Mouse (Mus musculus) ES-E14 (cell line): ENCODE measurements around the gene Zcchc4. TPM values are rescaled to one million over a fixed set of nuclear protein-coding genes. Genes with fewer than 3 reads are reported as not detected.
"Not testable (repeated sequence)": the region's sequence is repeated elsewhere in the genome, so short reads cannot be mapped to it uniquely, and the experiment has no call there.

ENCODE experiments used
- DNase-seq: peaks from one replicate; pipeline ENCODE4 v3.0.0-alpha.2; 2013; ENCODE audit warnings: low read depth, low spot score
- H3K27ac ChIP-seq: 2 replicates; pipeline ENCODE4 v1.5.1; 2012; ENCODE audit warnings: low read depth, mild to moderate bottlenecking, low read length, moderate library complexity, mixed read lengths; ENCODE audit not compliant: poor library complexity, insufficient read depth, severe bottlenecking
- H3K36me3 ChIP-seq: 2 replicates; pipeline ENCODE4 v1.6.1; 2012; ENCODE audit warnings: mild to moderate bottlenecking, low read length, moderate library complexity, mixed read lengths; ENCODE audit not compliant: control insufficient read depth, poor library complexity, insufficient read depth, severe bottlenecking
- H3K4me1 ChIP-seq, 2 experiments: fragments of 150-350 bp in 1 of 2; sonication (generic) in 1 of 2; 2 replicates each; pipeline ENCODE4 v1.6.1; 2012; ENCODE audit warnings: low read length in 2 of 2, mild to moderate bottlenecking in 1 of 2, mixed read lengths in 1 of 2; ENCODE audit not compliant: control insufficient read depth in 2 of 2, insufficient read depth in 2 of 2, poor library complexity in 1 of 2
- H3K4me3 ChIP-seq, 2 experiments: fragments of 150-350 bp in 1 of 2; sonication (generic) in 1 of 2; 2 replicates each; pipeline ENCODE4 v1.5.1; 2012; ENCODE audit warnings: low read length in 2 of 2, low read depth in 1 of 2, mild to moderate bottlenecking in 1 of 2, mixed read lengths in 1 of 2; ENCODE audit not compliant: insufficient read depth in 1 of 2, poor library complexity in 1 of 2, severe bottlenecking in 1 of 2
- H3K9ac ChIP-seq: 2 replicates; pipeline ENCODE4 v1.6.1; 2012; ENCODE audit warnings: low read depth, mild to moderate bottlenecking, low read length, mixed read lengths; ENCODE audit not compliant: poor library complexity, insufficient read depth, severe bottlenecking
- H3K9me3 ChIP-seq: fragments of 150-350 bp; sonication (generic); 2 replicates; pipeline ENCODE4 v1.6.1; 2012; ENCODE audit warnings: low read depth, mild to moderate bottlenecking, low read length; ENCODE audit not compliant: control insufficient read depth, insufficient read depth
- CHD2 ChIP-seq: IDR thresholded peaks from 2 replicates; pipeline ENCODE4 v1.6.1; 2014; ENCODE audit warnings: mild to moderate bottlenecking, low read depth, low read length, inconsistent platforms
- HCFC1 ChIP-seq: IDR thresholded peaks from 2 replicates; pipeline ENCODE4 v1.6.1; 2012; ENCODE audit warnings: low read length, inconsistent platforms, borderline replicate concordance; ENCODE audit not compliant: insufficient read depth
- MAFK ChIP-seq: IDR thresholded peaks from 2 replicates; pipeline ENCODE4 v1.6.1; 2014; ENCODE audit warnings: mild to moderate bottlenecking, low read depth, low read length, inconsistent platforms; ENCODE audit not compliant: insufficient read depth
- ZC3H11A ChIP-seq: IDR thresholded peaks from 2 replicates; pipeline ENCODE4 v1.6.1; 2012; ENCODE audit warnings: low read depth, mild to moderate bottlenecking, inconsistent platforms, low read length, borderline replicate concordance
- ZNF384 ChIP-seq: IDR thresholded peaks from 2 replicates; pipeline ENCODE4 v1.6.1; 2012; ENCODE audit warnings: low read depth, low read length, inconsistent platforms
- in situ Hi-C, 2 experiments: fragments of 600-800 bp; cut with MboI; formaldehyde crosslinking; loops; one replicate each; pipeline ENCODE4 v1.15.1; 2025; ENCODE audit warnings: low sequenced_read_pairs in 2 of 2, inconsistent platforms in 1 of 2; ENCODE audit not compliant: unreplicated experiment in 2 of 2
- total RNA-seq: library from RNA; depleted of rRNA; stranded (reverse); fragments of 300-350 nt; gene quantifications from 2 replicates; pipeline ENCODE4 v1.2.3, GENCODE M21; 2012

The Zcchc4 gene
- total RNA-seq, 1 experiment = 22.5 TPM

- TF ChIP-seq ZC3H11A (no peak), HCFC1 (no peak), CHD2 (no peak), ZNF384 (no peak), MAFK (no peak)
- no peak overlapping the region for H3K9ac ChIP-seq
- in situ Hi-C loops = no loop called here
These were observed 21.0 kb upstream of the Zcchc4 start for GRCm38 (mm10) chr5:52754196-52754595.

GRCm38 (mm10) chr5:52755337-52755736 is 19.9 kb upstream of the Zcchc4 start:
- no peak overlapping the region for H3K27ac ChIP-seq
- H3K9ac ChIP-seq = no peak overlapping the region
- in situ Hi-C loops = no loop called here
- no peaks in the 10 kb centered on the region for H3K9me3 ChIP-seq
- no peak for DNase-seq
- H3K36me3 ChIP-seq = no peaks in the 10 kb centered on the region
- H3K4me3 ChIP-seq = no peak overlapping the region
- TF ChIP-seq MAFK = no peak
- TF ChIP-seq ZC3H11A = no peak
- TF ChIP-seq ZNF384 = no peak
- no peak for TF ChIP-seq CHD2
- no peak for TF ChIP-seq HCFC1
- peaks cover 0 to 2% of the 10 kb centered on the region in 2 experiments; a peak in 1 of 4 replicates for H3K4me1 ChIP-seq

More at GRCm38 (mm10) chr5:52754196-52754595, 21.0 kb upstream of the Zcchc4 start:
- Histone ChIP-seq H3K9me3 (no peaks in the 10 kb centered on the region), H3K4me1 (peaks cover 0 to 2% of the 10 kb centered on the region in 2 experiments; a peak in 1 of 4 replicates), H3K27ac (no peak overlapping the region), H3K36me3 (no peaks in the 10 kb centered on the region), H3K4me3 (no peak overlapping the region)
- no peak for DNase-seq

- H3K9me3 ChIP-seq = no peaks in the 10 kb centered on the region
- TF ChIP-seq ZC3H11A = no peak
- TF ChIP-seq ZNF384 = no peak
- no peak for TF ChIP-seq CHD2
- no peak for TF ChIP-seq MAFK
- no peak for TF ChIP-seq HCFC1
- H3K9ac ChIP-seq = no peak overlapping the region
- H3K4me3 ChIP-seq = no peak overlapping the region
- no peak for DNase-seq
- no peak overlapping the region for H3K27ac ChIP-seq
- H3K4me1 ChIP-seq = peaks cover 0 to 2% of the 10 kb centered on the region in 2 experiments; a peak in 1 of 4 replicates
- no peaks in the 10 kb centered on the region; the same call in 1 of the 2 replicates for H3K36me3 ChIP-seq
- in situ Hi-C loops = no loop called here
These were observed 19.2 kb upstream of the Zcchc4 start for GRCm38 (mm10) chr5:52755989-52756388.

GRCm38 (mm10) chr5:52762586-52762985 is 12.6 kb upstream of the Zcchc4 start:
- Histone ChIP-seq H3K9ac (no peak overlapping the region), H3K27ac (no peak overlapping the region), H3K9me3 (no peaks in the 10 kb centered on the region), H3K36me3 (no peaks in the 10 kb centered on the region; the same call in 1 of the 2 replicates), H3K4me3 (no peak overlapping the region), H3K4me1 (no peaks in the 10 kb centered on the region)
- in situ Hi-C loops = no loop called here
- DNase-seq = no peak
- no peak for TF ChIP-seq CHD2
- no peak for TF ChIP-seq MAFK
- TF ChIP-seq ZC3H11A = no peak
- TF ChIP-seq HCFC1 = no peak
- no peak for TF ChIP-seq ZNF384

GRCm38 (mm10) chr5:52774267-52774666 is 942 bp upstream of the Zcchc4 start:
- no peak for DNase-seq

GRCm38 (mm10) chr5:52776466-52777354 is 1.5 kb downstream of the Zcchc4 start:
- H3K27ac ChIP-seq, H3K36me3 ChIP-seq, H3K9ac ChIP-seq, DNase-seq, H3K4me1 ChIP-seq, H3K4me3 ChIP-seq, in situ Hi-C loops, H3K9me3 ChIP-seq: not testable (repeated sequence)

More at GRCm38 (mm10) chr5:52774267-52774666, 942 bp upstream of the Zcchc4 start:
- H3K9me3 ChIP-seq = no peaks in the 10 kb centered on the region
- no peak overlapping the region for H3K4me3 ChIP-seq
- H3K27ac ChIP-seq = no peak overlapping the region
- 0 out of 4 replicates have a peak, but pooled peaks cover 0 to 2% of the 10 kb centered on the region in 2 experiments for H3K4me1 ChIP-seq
- in situ Hi-C loops = no loop called here
- TF ChIP-seq MAFK (no peak), CHD2 (no peak), ZNF384 (no peak), ZC3H11A (no peak), HCFC1 (no peak)
- H3K36me3 ChIP-seq = no peaks in the 10 kb centered on the region; the same call in 1 of the 2 replicates
- no peak overlapping the region for H3K9ac ChIP-seq
